Mouse (Mus musculus) neutrophil, adult 59 days (primary cell): Measurements from ENCODE around the gene Bpifb6. TPM values are rescaled to one million over a fixed set of nuclear protein-coding genes. Genes with fewer than 3 reads are reported as not detected.

Source experiments
- total RNA-seq, 2 experiments: library from RNA; stranded (reverse); gene quantifications; 1 replicate in 1 of 2; 2 replicates in 1 of 2; pipeline ENCODE4 v1.2.4; 2023

Bpifb6 gene
- not detected for total RNA-seq

GRCm38 (mm10) chr2:153900088-153900487, at the start of gene Bpifb6:
TSS of gene Bpifb6 (plus strand) at chr2:153900388.

GRCm38 (mm10) chr2:153870984-153871383, 29.2 kb upstream of the Bpifb6 start, which contains the start of gene Sun5:
TSS of gene Sun5 (minus strand) at chr2:153871084.

GRCm38 (mm10) chr2:153874745-153875144, 25.4 kb upstream of the Bpifb6 start, which contains the start of gene Bpifb2:
TSS of gene Bpifb2 (plus strand) at chr2:153875045.

GRCm38 (mm10) chr2:153917930-153918329, 17.7 kb downstream of the Bpifb6 start, which contains the start of gene Bpifb3:
TSS of gene Bpifb3 (plus strand) at chr2:153918230.

GRCm38 (mm10) chr2:153937843-153938242, 37.7 kb downstream of the Bpifb6 start, which contains the start of gene Bpifb4:
TSS of gene Bpifb4 (plus strand) at chr2:153938212.

Other genes starting within 250 kb of the Bpifb6 start
- not detected for gene Dnmt3c, start 203.7 kb upstream of the Bpifb6 start, total RNA-seq
- 100 to 1,000 TPM; 111 to 124 TPM for gene Mapre1, start 159.1 kb upstream of the Bpifb6 start, total RNA-seq
- under 1 TPM; 0.31 TPM for gene Efcab8, start 120.5 kb upstream of the Bpifb6 start, total RNA-seq
- not detected for gene Sun5, start 29.3 kb upstream of the Bpifb6 start, total RNA-seq
- gene Bpifb2, start 25.3 kb upstream of the Bpifb6 start, total RNA-seq: not detected
- not detected for gene Bpifb3, start 17.8 kb downstream of the Bpifb6 start, total RNA-seq
- gene Bpifb4, start 37.8 kb downstream of the Bpifb6 start, total RNA-seq: not detected
- gene Bpifa6, start 74.6 kb downstream of the Bpifb6 start, total RNA-seq: not detected
- gene Bpifa2, start 107.9 kb downstream of the Bpifb6 start, total RNA-seq: not detected
- not detected for gene Bpifa3, start 229.9 kb downstream of the Bpifb6 start, total RNA-seq
- not detected for gene Bpifa1, start 242.5 kb downstream of the Bpifb6 start, total RNA-seq